Mouse (Mus musculus): ENCODE results near the gene Uchl1. TPM values are rescaled to one million over a fixed set of nuclear protein-coding genes. Genes with fewer than 3 reads are reported as not detected.

Uchl1 gene
- polyA plus RNA-seq (2012; rRNA removed) = 4.8 and 5.1 TPM in 2 replicates

GRCm38 (mm10) chr5:66675983-66676382 lies at the start of gene Uchl1:
Gene Uchl1, plus strand, starts transcription at chr5:66676091.
- DNase-seq = peak; percentile 78
- H3K27ac ChIP-seq (ENCODE audit: control insufficient read depth, insufficient read depth, low read length) = no peak within 1 kb of the TSS
- H3K4me1 ChIP-seq (replicated peaks; ENCODE audit: control insufficient read depth, insufficient read depth, low read length) = peaks cover 8% of the 10 kb centered on the region
- no peaks in the 10 kb centered on the region for H3K36me3 ChIP-seq (ENCODE audit: control insufficient read depth, insufficient read depth, low read length)
- H3K4me3 ChIP-seq (ENCODE audit: control insufficient read depth, insufficient read depth, low read length) = peak within 1 kb of the TSS; percentile 22
- TF ChIP-seq POLR2A (IDR thresholded peaks at IDR 0.05; ENCODE audit: control insufficient read depth, extremely low read depth, insufficient read depth, low read length, poor library complexity) = no peak
- no peak for TF ChIP-seq CTCF (IDR thresholded peaks at IDR 0.05; ENCODE audit: borderline replicate concordance, control insufficient read depth, extremely low read depth, insufficient read depth, low read length, poor library complexity)
- under 1% methylated on average over 20 of the region's 20 CpGs for WGBS
- H3K27me3 ChIP-seq (ENCODE audit: control insufficient read depth, insufficient read depth, low read length) = peaks cover 3% of the 10 kb centered on the region; the same call in 1 of the 2 replicates

- H3K27ac ChIP-seq (ENCODE audit: control insufficient read depth, insufficient read depth, low read length) = no peak overlapping the region
- 69% methylated on average over 7 of the region's 7 CpGs for WGBS
- no peaks in the 10 kb centered on the region for H3K36me3 ChIP-seq (ENCODE audit: control insufficient read depth, insufficient read depth, low read length)
- DNase-seq = no peak
- TF ChIP-seq CTCF (IDR thresholded peaks at IDR 0.05; ENCODE audit: borderline replicate concordance, control insufficient read depth, extremely low read depth, insufficient read depth, low read length, poor library complexity) = no peak
- TF ChIP-seq POLR2A (IDR thresholded peaks at IDR 0.05; ENCODE audit: control insufficient read depth, extremely low read depth, insufficient read depth, low read length, poor library complexity) = no peak
- H3K4me1 ChIP-seq (replicated peaks; ENCODE audit: control insufficient read depth, insufficient read depth, low read length) = no peaks in the 10 kb centered on the region
- no peak overlapping the region for H3K4me3 ChIP-seq (ENCODE audit: control insufficient read depth, insufficient read depth, low read length)
- no peaks in the 10 kb centered on the region for H3K27me3 ChIP-seq (ENCODE audit: control insufficient read depth, insufficient read depth, low read length)
These were observed 48.1 kb upstream of the Uchl1 start for GRCm38 (mm10) chr5:66627805-66628204.

- Histone ChIP-seq H3K36me3 (ENCODE audit: control insufficient read depth, insufficient read depth, low read length) (no peaks in the 10 kb centered on the region), H3K4me3 (ENCODE audit: control insufficient read depth, insufficient read depth, low read length) (no peak overlapping the region), H3K27ac (ENCODE audit: control insufficient read depth, insufficient read depth, low read length) (no peak overlapping the region), H3K4me1 (replicated peaks; ENCODE audit: control insufficient read depth, insufficient read depth, low read length) (no peaks in the 10 kb centered on the region), H3K27me3 (ENCODE audit: control insufficient read depth, insufficient read depth, low read length) (no peaks in the 10 kb centered on the region)
- TF ChIP-seq POLR2A (IDR thresholded peaks at IDR 0.05; ENCODE audit: control insufficient read depth, extremely low read depth, insufficient read depth, low read length, poor library complexity) = no peak
- TF ChIP-seq CTCF (IDR thresholded peaks at IDR 0.05; ENCODE audit: borderline replicate concordance, control insufficient read depth, extremely low read depth, insufficient read depth, low read length, poor library complexity) = no peak
- DNase-seq = no peak
- 63% methylated on average over 10 of the region's 10 CpGs for WGBS
These were observed 40.3 kb upstream of the Uchl1 start for GRCm38 (mm10) chr5:66635459-66636079.

- Histone ChIP-seq H3K27me3 (ENCODE audit: control insufficient read depth, insufficient read depth, low read length) (no peaks in the 10 kb centered on the region), H3K4me3 (ENCODE audit: control insufficient read depth, insufficient read depth, low read length) (no peak overlapping the region), H3K27ac (ENCODE audit: control insufficient read depth, insufficient read depth, low read length) (no peak overlapping the region), H3K4me1 (replicated peaks; ENCODE audit: control insufficient read depth, insufficient read depth, low read length) (no peaks in the 10 kb centered on the region), H3K36me3 (ENCODE audit: control insufficient read depth, insufficient read depth, low read length) (no peaks in the 10 kb centered on the region)
- WGBS = 95% methylated on average over 4 of the region's 4 CpGs
- DNase-seq = no peak
- TF ChIP-seq CTCF (IDR thresholded peaks at IDR 0.05; ENCODE audit: borderline replicate concordance, control insufficient read depth, extremely low read depth, insufficient read depth, low read length, poor library complexity) (no peak), POLR2A (IDR thresholded peaks at IDR 0.05; ENCODE audit: control insufficient read depth, extremely low read depth, insufficient read depth, low read length, poor library complexity) (no peak)
These were observed 33.7 kb upstream of the Uchl1 start for GRCm38 (mm10) chr5:66642156-66642555.

GRCm38 (mm10) chr5:66643260-66643659 lies 32.6 kb upstream of the Uchl1 start:
- Histone ChIP-seq H3K36me3 (ENCODE audit: control insufficient read depth, insufficient read depth, low read length) (no peaks in the 10 kb centered on the region), H3K27me3 (ENCODE audit: control insufficient read depth, insufficient read depth, low read length) (no peaks in the 10 kb centered on the region), H3K27ac (ENCODE audit: control insufficient read depth, insufficient read depth, low read length) (no peak overlapping the region), H3K4me1 (replicated peaks; ENCODE audit: control insufficient read depth, insufficient read depth, low read length) (no peaks in the 10 kb centered on the region), H3K4me3 (ENCODE audit: control insufficient read depth, insufficient read depth, low read length) (no peak overlapping the region)
- 50% methylated on average over 5 of the region's 5 CpGs for WGBS
- TF ChIP-seq POLR2A (IDR thresholded peaks at IDR 0.05; ENCODE audit: control insufficient read depth, extremely low read depth, insufficient read depth, low read length, poor library complexity) (no peak), CTCF (IDR thresholded peaks at IDR 0.05; ENCODE audit: borderline replicate concordance, control insufficient read depth, extremely low read depth, insufficient read depth, low read length, poor library complexity) (no peak)
- DNase-seq = no peak

GRCm38 (mm10) chr5:66647504-66647903 lies 28.4 kb upstream of the Uchl1 start:
- Histone ChIP-seq H3K27ac (ENCODE audit: control insufficient read depth, insufficient read depth, low read length) (no peak overlapping the region), H3K27me3 (ENCODE audit: control insufficient read depth, insufficient read depth, low read length) (no peaks in the 10 kb centered on the region), H3K4me1 (replicated peaks; ENCODE audit: control insufficient read depth, insufficient read depth, low read length) (no peaks in the 10 kb centered on the region), H3K4me3 (ENCODE audit: control insufficient read depth, insufficient read depth, low read length) (no peak overlapping the region), H3K36me3 (ENCODE audit: control insufficient read depth, insufficient read depth, low read length) (no peaks in the 10 kb centered on the region)
- TF ChIP-seq POLR2A (IDR thresholded peaks at IDR 0.05; ENCODE audit: control insufficient read depth, extremely low read depth, insufficient read depth, low read length, poor library complexity) = no peak
- TF ChIP-seq CTCF (IDR thresholded peaks at IDR 0.05; ENCODE audit: borderline replicate concordance, control insufficient read depth, extremely low read depth, insufficient read depth, low read length, poor library complexity) = no peak
- no peak for DNase-seq
- WGBS = 73% methylated on average over 7 of the region's 7 CpGs

GRCm38 (mm10) chr5:66654220-66654619 lies 21.7 kb upstream of the Uchl1 start:
- no peaks in the 10 kb centered on the region for H3K36me3 ChIP-seq (ENCODE audit: control insufficient read depth, insufficient read depth, low read length)
- H3K27me3 ChIP-seq (ENCODE audit: control insufficient read depth, insufficient read depth, low read length) = no peaks in the 10 kb centered on the region
- TF ChIP-seq POLR2A (IDR thresholded peaks at IDR 0.05; ENCODE audit: control insufficient read depth, extremely low read depth, insufficient read depth, low read length, poor library complexity) = no peak
- TF ChIP-seq CTCF (IDR thresholded peaks at IDR 0.05; ENCODE audit: borderline replicate concordance, control insufficient read depth, extremely low read depth, insufficient read depth, low read length, poor library complexity) = no peak
- H3K4me3 ChIP-seq (ENCODE audit: control insufficient read depth, insufficient read depth, low read length) = no peak overlapping the region
- H3K27ac ChIP-seq (ENCODE audit: control insufficient read depth, insufficient read depth, low read length) = no peak overlapping the region
- DNase-seq = no peak
- 54% methylated on average over 5 of the region's 5 CpGs for WGBS
- H3K4me1 ChIP-seq (replicated peaks; ENCODE audit: control insufficient read depth, insufficient read depth, low read length) = no peaks in the 10 kb centered on the region

Data from thymus, adult 2 months (tissue).